Mouse (Mus musculus): ENCODE data around the gene Proser2.

- TF ChIP-seq CTCF (IDR thresholded peaks at IDR 0.05; ENCODE audit: control insufficient read depth, insufficient read depth, insufficient read length), result peak; percentile 39
- no peak for TF ChIP-seq MAX (IDR thresholded peaks at IDR 0.05)
- no peak for TF ChIP-seq MYOD1 (IDR thresholded peaks at IDR 0.05; ENCODE audit: control insufficient read depth, insufficient read length, low read depth)
- no peak for TF ChIP-seq USF1 (IDR thresholded peaks at IDR 0.05; ENCODE audit: low read depth)
- TF ChIP-seq CEBPB (IDR thresholded peaks at IDR 0.05; ENCODE audit: low read depth), result no peak
- TF ChIP-seq MYOG (IDR thresholded peaks at IDR 0.05; ENCODE audit: control insufficient read depth, extremely low read depth, insufficient read length), result no peak
- no peak for TF ChIP-seq FOSL1 (IDR thresholded peaks at IDR 0.05; ENCODE audit: insufficient read depth, low read length, poor library complexity, severe bottlenecking)
Measured at GRCm38 (mm10) chr2:6167843-6168558, 38.0 kb upstream of the Proser2 start.

Data from C2C12 (cell line).